Mouse (Mus musculus): ENCODE data around the gene Mak. TPM values are rescaled to one million over a fixed set of nuclear protein-coding genes. Genes with fewer than 3 reads are reported as not detected.
A peak's percentile ranks its signal among the peaks of the same experiment; 100 is the strongest.

The Mak gene
- total RNA-seq, 1 experiment from 2014 or later, result not detected

- peak; percentile 69 to 81; a peak in 3 of 4 replicates for ATAC-seq (replicated peaks in 1 of 2; ENCODE audit: insufficient read depth in 1 of 2, low FRiP score in 2 of 2, low TSS enrichment in 1 of 2, low read depth in 1 of 2, poor library complexity in 2 of 2, severe bottlenecking in 2 of 2)
Observed at GRCm38 (mm10) chr13:40977609-40978008, 101.9 kb downstream of the Mak start.

Other genes starting within 250 kb of the Mak start
- gene Gcnt2, start 220.0 kb downstream of the Mak start, total RNA-seq (2017), result 202 and 210 TPM in 2 replicates
- gene Pak1ip1, start 78.7 kb downstream of the Mak start, total RNA-seq (2017), result 94.5 and 95.9 TPM in 2 replicates
- gene Tmem14c, start 63.4 kb downstream of the Mak start, total RNA-seq (2017), result 74.5 and 94.6 TPM in 2 replicates
- gene Gcm2, start 31.3 kb upstream of the Mak start, total RNA-seq (2017), result not detected in 2 replicates
- 0.25 TPM in 1 of 2 replicates, not detected in the other for gene Sycp2l, start 34.6 kb upstream of the Mak start, total RNA-seq (2017)
- gene Elovl2, start 140.7 kb upstream of the Mak start, total RNA-seq (2017), result 0.20 TPM in 1 of 2 replicates, not detected in the other
- gene Smim13, start 170.1 kb upstream of the Mak start, total RNA-seq (2017), result 10.3 and 11.0 TPM in 2 replicates
- not detected in 2 replicates for gene Gm17364, start 194.3 kb upstream of the Mak start, total RNA-seq (2017)